Mouse (Mus musculus): ENCODE data around the gene Gata5. TPM values are rescaled to one million over a fixed set of nuclear protein-coding genes. Genes with fewer than 3 reads are reported as not detected.

Gene Gata5
- polyA plus RNA-seq, 1 experiment: not detected

DNA sequence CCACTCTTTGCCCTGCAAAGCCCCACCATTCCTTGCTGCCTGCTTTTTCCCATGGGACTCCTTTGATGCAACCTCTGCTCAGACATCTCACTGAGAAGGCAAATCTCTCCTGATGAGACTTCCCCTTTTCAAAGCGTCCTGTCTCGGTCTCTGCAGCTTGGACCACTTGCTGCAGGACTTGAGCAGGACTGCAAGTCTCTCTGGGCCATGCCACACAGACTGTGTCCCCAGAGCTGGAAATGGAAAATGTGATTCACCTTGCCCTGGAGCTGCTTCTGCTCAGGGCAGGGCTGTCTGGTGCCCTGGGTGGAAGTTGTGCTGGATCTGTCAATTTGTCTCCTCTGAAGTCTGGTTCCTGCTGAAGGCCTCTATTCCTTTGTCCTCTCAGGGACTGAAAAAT is 7.7 kb upstream of the Gata5 start:
- H3ac ChIP-seq (ENCODE audit: control insufficient read depth, insufficient read length, low read depth): no peak overlapping the region
- TF ChIP-seq MYOD1 (IDR thresholded peaks at IDR 0.05; ENCODE audit: control insufficient read depth, insufficient read length, low read depth) (no peak), USF1 (IDR thresholded peaks at IDR 0.05; ENCODE audit: low read depth) (no peak), CTCF (IDR thresholded peaks at IDR 0.05; ENCODE audit: control insufficient read depth, insufficient read depth, insufficient read length) (no peak), MAX (IDR thresholded peaks at IDR 0.05) (no peak), MYOG (IDR thresholded peaks at IDR 0.05; ENCODE audit: control insufficient read depth, extremely low read depth, insufficient read length) (no peak), CEBPB (IDR thresholded peaks at IDR 0.05; ENCODE audit: low read depth) (no peak), FOSL1 (IDR thresholded peaks at IDR 0.05; ENCODE audit: insufficient read depth, low read length, poor library complexity, severe bottlenecking) (no peak)
- H3K36me3 ChIP-seq (ENCODE audit: control insufficient read depth, insufficient read depth): no peaks in the 10 kb centered on the region
- no peaks in the 10 kb centered on the region for H3K79me3 ChIP-seq (ENCODE audit: low read depth)
- H3K79me2 ChIP-seq (ENCODE audit: control insufficient read depth, insufficient read depth): no peaks in the 10 kb centered on the region
- H3K4me3 ChIP-seq (ENCODE audit: insufficient read depth, poor library complexity, severe bottlenecking): no peak overlapping the region
- H3K27me3 ChIP-seq (ENCODE audit: control insufficient read depth, insufficient read depth, insufficient read length): peaks cover 87% of the 10 kb centered on the region

DNA sequence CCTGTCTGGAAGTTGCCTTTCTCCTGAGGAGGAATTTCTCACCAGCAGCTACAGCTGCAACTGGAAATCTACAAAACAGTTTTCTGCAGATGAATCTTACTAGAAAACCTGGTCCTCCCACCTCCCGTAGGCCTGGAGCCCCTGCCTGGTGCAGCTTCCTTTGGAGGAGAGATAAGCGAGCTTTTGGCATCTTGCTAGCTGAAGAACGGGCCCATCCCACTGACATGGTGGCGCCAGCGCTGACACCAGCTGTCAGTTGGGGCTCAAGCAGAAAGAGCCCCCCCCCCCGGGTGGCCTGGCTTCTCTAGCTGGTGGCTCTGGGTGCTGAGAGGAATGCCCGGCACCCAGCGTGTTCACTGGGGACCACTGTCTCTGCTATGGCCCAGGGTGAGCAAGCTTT is 6.7 kb upstream of the Gata5 start:
- no peak overlapping the region for H3K4me3 ChIP-seq (ENCODE audit: insufficient read depth, poor library complexity, severe bottlenecking)
- H3K27me3 ChIP-seq (ENCODE audit: control insufficient read depth, insufficient read depth, insufficient read length): peaks cover 92% of the 10 kb centered on the region
- TF ChIP-seq MYOG (IDR thresholded peaks at IDR 0.05; ENCODE audit: control insufficient read depth, extremely low read depth, insufficient read length) (no peak), CTCF (IDR thresholded peaks at IDR 0.05; ENCODE audit: control insufficient read depth, insufficient read depth, insufficient read length) (no peak), MAX (IDR thresholded peaks at IDR 0.05) (no peak), FOSL1 (IDR thresholded peaks at IDR 0.05; ENCODE audit: insufficient read depth, low read length, poor library complexity, severe bottlenecking) (no peak), CEBPB (IDR thresholded peaks at IDR 0.05; ENCODE audit: low read depth) (no peak), MYOD1 (IDR thresholded peaks at IDR 0.05; ENCODE audit: control insufficient read depth, insufficient read length, low read depth) (no peak), USF1 (IDR thresholded peaks at IDR 0.05; ENCODE audit: low read depth) (no peak)
- no peak overlapping the region for H3ac ChIP-seq (ENCODE audit: control insufficient read depth, insufficient read length, low read depth)
- H3K36me3 ChIP-seq (ENCODE audit: control insufficient read depth, insufficient read depth): no peaks in the 10 kb centered on the region
- H3K79me2 ChIP-seq (ENCODE audit: control insufficient read depth, insufficient read depth): no peaks in the 10 kb centered on the region
- H3K79me3 ChIP-seq (ENCODE audit: low read depth): no peaks in the 10 kb centered on the region

GRCm38 (mm10) chr2:180339886-180340285 is 5.4 kb upstream of the Gata5 start:
- TF ChIP-seq USF1 (IDR thresholded peaks at IDR 0.05; ENCODE audit: low read depth): no peak
- TF ChIP-seq MAX (IDR thresholded peaks at IDR 0.05): no peak
- no peak for TF ChIP-seq CEBPB (IDR thresholded peaks at IDR 0.05; ENCODE audit: low read depth)
- TF ChIP-seq CTCF (IDR thresholded peaks at IDR 0.05; ENCODE audit: control insufficient read depth, insufficient read depth, insufficient read length): no peak
- no peak for TF ChIP-seq MYOD1 (IDR thresholded peaks at IDR 0.05; ENCODE audit: control insufficient read depth, insufficient read length, low read depth)
- TF ChIP-seq FOSL1 (IDR thresholded peaks at IDR 0.05; ENCODE audit: insufficient read depth, low read length, poor library complexity, severe bottlenecking): no peak
- TF ChIP-seq MYOG (IDR thresholded peaks at IDR 0.05; ENCODE audit: control insufficient read depth, extremely low read depth, insufficient read length): no peak
- no peaks in the 10 kb centered on the region for H3K79me2 ChIP-seq (ENCODE audit: control insufficient read depth, insufficient read depth)
- H3K79me3 ChIP-seq (ENCODE audit: low read depth): no peaks in the 10 kb centered on the region
- no peak overlapping the region for H3K4me3 ChIP-seq (ENCODE audit: insufficient read depth, poor library complexity, severe bottlenecking)
- H3K27me3 ChIP-seq (ENCODE audit: control insufficient read depth, insufficient read depth, insufficient read length): peaks cover 96% of the 10 kb centered on the region
- H3ac ChIP-seq (ENCODE audit: control insufficient read depth, insufficient read length, low read depth): no peak overlapping the region
- H3K36me3 ChIP-seq (ENCODE audit: control insufficient read depth, insufficient read depth): no peaks in the 10 kb centered on the region

DNA sequence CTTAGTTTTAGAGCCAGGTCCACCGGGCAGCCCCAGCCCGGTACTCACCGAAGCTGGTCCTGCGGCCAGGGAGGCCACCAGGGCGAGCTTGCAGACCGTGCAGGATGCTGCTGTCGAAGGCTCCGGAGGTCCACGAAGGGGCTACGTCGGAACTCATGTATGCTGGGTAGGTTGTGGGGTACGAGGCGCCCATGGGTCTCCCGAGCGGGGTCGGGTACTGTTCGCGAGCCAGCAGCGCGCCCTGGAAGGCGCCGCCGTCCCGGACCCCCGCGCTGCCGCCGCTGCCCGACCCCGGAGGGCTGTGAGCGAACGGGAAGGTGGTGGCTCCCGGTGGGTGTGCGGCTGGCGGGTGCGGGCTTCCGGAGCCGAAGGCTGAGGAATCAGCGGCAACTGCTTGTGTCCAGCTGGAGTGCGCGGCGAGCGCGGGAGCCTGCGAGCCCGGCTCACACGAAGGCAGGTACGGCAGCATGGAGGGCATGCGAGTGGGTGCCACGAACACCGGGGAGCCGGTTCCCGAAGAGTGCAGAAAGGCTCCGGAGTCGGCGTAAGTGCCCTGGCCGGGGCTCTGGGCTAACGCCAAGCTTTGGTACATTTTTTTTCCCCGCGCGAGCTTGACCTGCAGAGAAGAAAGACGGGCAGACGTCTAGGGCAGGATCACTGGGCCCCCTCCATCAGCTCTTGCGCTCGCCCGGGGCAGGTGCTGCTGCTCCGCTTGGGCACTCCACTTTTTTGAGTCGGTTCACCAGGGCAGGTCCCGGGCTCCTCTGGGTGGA is 535 bp downstream of the Gata5 start:
- H3K79me3 ChIP-seq (ENCODE audit: low read depth): no peaks in the 10 kb centered on the region
- no peak overlapping the region for H3ac ChIP-seq (ENCODE audit: control insufficient read depth, insufficient read length, low read depth)
- H3K4me3 ChIP-seq (ENCODE audit: insufficient read depth, poor library complexity, severe bottlenecking): no peak overlapping the region
- H3K79me2 ChIP-seq (ENCODE audit: control insufficient read depth, insufficient read depth): no peaks in the 10 kb centered on the region
- no peak for TF ChIP-seq USF1 (IDR thresholded peaks at IDR 0.05; ENCODE audit: low read depth)
- TF ChIP-seq MYOG (IDR thresholded peaks at IDR 0.05; ENCODE audit: control insufficient read depth, extremely low read depth, insufficient read length): no peak
- no peak for TF ChIP-seq CTCF (IDR thresholded peaks at IDR 0.05; ENCODE audit: control insufficient read depth, insufficient read depth, insufficient read length)
- no peak for TF ChIP-seq FOSL1 (IDR thresholded peaks at IDR 0.05; ENCODE audit: insufficient read depth, low read length, poor library complexity, severe bottlenecking)
- no peak for TF ChIP-seq MAX (IDR thresholded peaks at IDR 0.05)
- TF ChIP-seq MYOD1 (IDR thresholded peaks at IDR 0.05; ENCODE audit: control insufficient read depth, insufficient read length, low read depth): no peak
- no peak for TF ChIP-seq CEBPB (IDR thresholded peaks at IDR 0.05; ENCODE audit: low read depth)
- H3K27me3 ChIP-seq (ENCODE audit: control insufficient read depth, insufficient read depth, insufficient read length): peaks cover 82% of the 10 kb centered on the region
- H3K36me3 ChIP-seq (ENCODE audit: control insufficient read depth, insufficient read depth): no peaks in the 10 kb centered on the region

- Histone ChIP-seq H3K27me3 (ENCODE audit: control insufficient read depth, insufficient read depth, insufficient read length) (peaks cover 77% of the 10 kb centered on the region), H3K4me3 (ENCODE audit: insufficient read depth, poor library complexity, severe bottlenecking) (no peak overlapping the region), H3ac (ENCODE audit: control insufficient read depth, insufficient read length, low read depth) (no peak overlapping the region), H3K79me2 (ENCODE audit: control insufficient read depth, insufficient read depth) (no peaks in the 10 kb centered on the region), H3K79me3 (ENCODE audit: low read depth) (no peaks in the 10 kb centered on the region), H3K36me3 (ENCODE audit: control insufficient read depth, insufficient read depth) (no peaks in the 10 kb centered on the region)
- TF ChIP-seq USF1 (IDR thresholded peaks at IDR 0.05; ENCODE audit: low read depth): no peak
- no peak for TF ChIP-seq MYOG (IDR thresholded peaks at IDR 0.05; ENCODE audit: control insufficient read depth, extremely low read depth, insufficient read length)
- no peak for TF ChIP-seq FOSL1 (IDR thresholded peaks at IDR 0.05; ENCODE audit: insufficient read depth, low read length, poor library complexity, severe bottlenecking)
These were observed 5.0 kb downstream of the Gata5 start for GRCm38 (mm10) chr2:180329466-180329865.
